Mouse (Mus musculus) kidney, postnatal 0 days (tissue): Measurements from ENCODE around the gene Hdgfl2. TPM values are rescaled to one million over a fixed set of nuclear protein-coding genes. Genes with fewer than 3 reads are reported as not detected.

Experiments
- ATAC-seq: fragments of 200-750 bp; cut with Nextera tagmentation; replicated peaks from 2 replicates; pipeline ENCODE4 v1.8.0; 2017; ENCODE audit warnings: low read depth, moderate number of reproducible peaks, moderate TSS enrichment, moderate library complexity; ENCODE audit not compliant: low FRiP score
- DNase-seq: peaks from one replicate; pipeline ENCODE4 v3.0.0-alpha.2; 2016; ENCODE audit warnings: low spot score
- H3K27ac ChIP-seq: fragments of 300-500 bp; sonication (generic); 2 replicates; pipeline ENCODE4 v1.5.1; 2014; ENCODE audit warnings: mild to moderate bottlenecking
- H3K27me3 ChIP-seq: fragments of 300-500 bp; sonication (generic); 2 replicates; pipeline ENCODE4 v1.6.1; 2014; ENCODE audit warnings: low read length, mixed read lengths; ENCODE audit not compliant: insufficient read depth
- H3K36me3 ChIP-seq: fragments of 300-500 bp; sonication (generic); 2 replicates; pipeline ENCODE4 v1.6.1; 2014; ENCODE audit warnings: low read length, mixed read lengths; ENCODE audit not compliant: insufficient read depth
- H3K4me1 ChIP-seq: fragments of 300-500 bp; sonication (generic); replicated peaks from 2 replicates; pipeline ENCODE4 v1.6.1; 2014; ENCODE audit warnings: antibody characterized with exemption, low read length, mixed read lengths; ENCODE audit not compliant: insufficient read depth
- H3K4me2 ChIP-seq: fragments of 300-500 bp; sonication (generic); 2 replicates; pipeline ENCODE4 v1.6.1; 2014; ENCODE audit warnings: mild to moderate bottlenecking, low read length, moderate library complexity, mixed read lengths
- H3K4me3 ChIP-seq: fragments of 300-500 bp; sonication (generic); replicated peaks from 2 replicates; pipeline ENCODE4 v1.5.1; 2014; ENCODE audit warnings: low read depth, low read length
- H3K9ac ChIP-seq: fragments of 300-500 bp; sonication (generic); 2 replicates; pipeline ENCODE4 v1.6.1; 2014; ENCODE audit warnings: low read depth, low read length
- H3K9me3 ChIP-seq: fragments of 300-500 bp; sonication (generic); replicated peaks from 2 replicates; pipeline ENCODE4 v1.6.1; 2016; ENCODE audit warnings: low read length, inconsistent platforms, mixed read lengths
- CTCF ChIP-seq: IDR thresholded peaks from 2 replicates; pipeline ENCODE4 v1.5.1; 2016; ENCODE audit warnings: antibody characterized with exemption, low read depth, mild to moderate bottlenecking, moderate library complexity
- WGBS: fragments of 180-500 bp; shearing (Covaris S2); extraction: QIAGEN DNeasy Blood & Tissue Kit; methylation state at CpG from one replicate; pipeline ENCODE4 v1.1.7; 2014; 5-methylcytosine and 5-hydroxymethylcytosine counted together
- polyA plus RNA-seq: library from polyadenylated mRNA; unstranded; fragments of >200 nt; fragmentation: Nextera tagmentation; extraction: Ambion mirVana; gene quantifications from 2 replicates; pipeline ENCODE4 v1.2.1, GENCODE M21; 2015

The Hdgfl2 gene
- polyA plus RNA-seq, 1 experiment from 2014 or later, result 77.5 TPM

- H3K4me3 ChIP-seq, result no peak overlapping the region
- no peak overlapping the region for H3K27ac ChIP-seq
- ATAC-seq, result no peak
- 69% methylated on average over 15 of the region's 15 CpGs for WGBS
- TF ChIP-seq CTCF, result no peak
- H3K4me2 ChIP-seq, result no peak overlapping the region
- no peak for DNase-seq
- H3K9me3 ChIP-seq, result no peaks in the 10 kb centered on the region
- H3K4me1 ChIP-seq, result 0 out of 2 replicates have a peak, but pooled peaks cover 5% of the 10 kb centered on the region
- H3K36me3 ChIP-seq, result no peaks in the 10 kb centered on the region
- no peak overlapping the region for H3K9ac ChIP-seq
- H3K27me3 ChIP-seq, result peaks cover 9% of the 10 kb centered on the region; the same call in 1 of the 2 replicates
These were observed 48.8 kb downstream of the Hdgfl2 start for GRCm38 (mm10) chr17:56128246-56128645.

- no peak overlapping the region for H3K4me3 ChIP-seq
- H3K9ac ChIP-seq, result no peak overlapping the region
- no peak overlapping the region for H3K4me2 ChIP-seq
- no peaks in the 10 kb centered on the region for H3K9me3 ChIP-seq
- WGBS, result 90% methylated on average over 10 of the region's 10 CpGs
- H3K27ac ChIP-seq, result no peak overlapping the region
- peaks cover 9% of the 10 kb centered on the region; the same call in 1 of the 2 replicates for H3K4me1 ChIP-seq
- H3K27me3 ChIP-seq, result no peaks in the 10 kb centered on the region
- H3K36me3 ChIP-seq, result no peaks in the 10 kb centered on the region
- TF ChIP-seq CTCF, result no peak
- no peak for ATAC-seq
- DNase-seq, result no peak
These were observed 51.7 kb downstream of the Hdgfl2 start for GRCm38 (mm10) chr17:56131136-56131535.

DNA sequence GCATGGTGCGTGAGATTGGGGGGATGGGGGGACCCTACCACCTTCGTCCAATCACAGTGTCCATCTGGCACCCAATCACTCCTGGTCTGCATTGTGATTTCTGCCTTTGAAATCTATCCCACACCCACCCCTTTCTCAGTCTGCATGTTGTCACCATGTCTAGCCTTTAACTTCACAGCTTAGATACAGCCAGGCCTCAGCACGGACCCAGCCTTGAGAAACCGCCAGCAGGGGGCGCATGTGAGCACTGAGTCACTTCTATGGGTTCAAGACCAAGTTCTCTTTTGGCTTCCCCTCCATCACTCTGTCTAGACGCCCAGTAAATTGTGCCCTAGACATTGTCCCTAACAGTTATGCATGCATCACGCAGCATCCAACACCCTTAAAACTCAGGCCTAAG, 52.4 kb downstream of the Hdgfl2 start:
- Histone ChIP-seq H3K4me1 (peaks cover 9% of the 10 kb centered on the region; the same call in 1 of the 2 replicates), H3K4me2 (no peak overlapping the region), H3K36me3 (no peaks in the 10 kb centered on the region), H3K27ac (no peak overlapping the region), H3K9ac (no peak overlapping the region), H3K9me3 (no peaks in the 10 kb centered on the region), H3K4me3 (no peak overlapping the region), H3K27me3 (no peaks in the 10 kb centered on the region)
- WGBS, result 43% methylated on average over 7 of the region's 7 CpGs
- TF ChIP-seq CTCF, result peak; percentile 77
- ATAC-seq, result no peak; the same call in 1 of the 2 replicates
- DNase-seq, result peak; percentile 50

DNA sequence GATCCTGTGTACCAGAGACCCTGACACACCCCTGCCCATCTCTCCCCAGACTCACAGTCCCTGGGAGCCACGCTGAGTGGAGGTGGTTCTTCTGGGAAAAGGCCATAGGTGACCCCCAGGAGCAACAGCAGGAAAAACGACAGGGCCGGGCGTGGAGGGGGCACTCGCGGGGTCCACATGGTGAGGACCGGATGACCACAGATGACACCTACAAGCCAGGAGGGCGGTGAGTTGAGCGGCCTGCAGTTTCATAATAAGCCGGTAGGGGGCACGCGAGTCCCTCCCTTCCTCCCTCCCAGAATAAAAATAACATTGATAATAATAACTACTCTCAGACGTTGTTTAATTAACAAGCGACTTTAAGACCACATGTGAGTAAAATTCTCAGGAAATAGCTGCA, 53.2 kb downstream of the Hdgfl2 start:
- Histone ChIP-seq H3K27me3 (no peaks in the 10 kb centered on the region), H3K36me3 (no peaks in the 10 kb centered on the region)

DNA sequence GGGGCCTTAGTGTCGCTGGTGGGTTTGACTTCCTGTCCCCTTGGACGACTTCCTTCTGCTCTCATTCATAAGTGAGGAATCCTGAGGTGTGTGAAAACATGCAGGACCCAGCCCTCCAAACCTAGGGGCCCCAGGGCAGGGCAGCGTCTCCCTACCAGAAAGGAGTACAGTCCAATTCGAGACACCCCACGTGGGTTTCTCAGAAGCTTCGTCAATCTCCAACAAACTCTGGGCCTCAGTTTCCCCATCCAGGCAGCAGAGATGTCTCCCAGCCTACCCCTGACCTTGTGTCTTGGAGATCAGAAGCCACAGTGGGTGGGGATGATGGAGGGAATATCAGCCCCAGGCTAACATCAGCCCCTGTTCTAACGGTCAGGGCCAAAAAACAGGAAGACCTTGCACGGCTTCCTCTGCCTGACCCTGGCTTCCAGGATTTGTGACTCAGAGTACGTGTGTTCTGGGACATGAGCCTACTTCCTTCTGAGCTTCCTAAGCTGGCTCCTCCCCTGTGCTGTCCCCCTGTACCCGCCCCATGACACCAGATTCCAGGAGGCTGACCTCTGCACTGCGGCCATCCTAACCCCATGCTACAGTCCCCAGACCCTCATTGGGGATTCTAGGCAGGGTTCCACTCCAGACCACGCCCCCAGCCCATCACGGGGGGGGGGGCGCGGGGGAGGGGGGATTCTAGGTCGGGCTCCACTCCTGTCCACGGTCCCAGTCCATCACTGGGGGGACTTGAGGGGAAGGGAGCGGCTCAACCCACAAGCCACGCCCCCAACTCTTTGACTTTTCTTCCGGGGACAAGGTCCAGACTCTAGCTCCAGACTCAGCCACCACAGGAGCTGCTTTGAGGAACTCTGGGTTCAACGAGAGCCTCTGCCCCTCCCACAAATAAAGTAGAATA, 54.3 kb downstream of the Hdgfl2 start:
- Histone ChIP-seq H3K4me2 (peak overlapping the region; percentile 72), H3K36me3 (no peaks in the 10 kb centered on the region), H3K4me3 (peak overlapping the region; percentile 28; the same call in 1 of the 2 replicates), H3K27ac (peak overlapping the region; percentile 78), H3K9me3 (no peaks in the 10 kb centered on the region), H3K27me3 (no peaks in the 10 kb centered on the region), H3K9ac (peak overlapping the region; percentile 47), H3K4me1 (peaks cover 17% of the 10 kb centered on the region)
- ATAC-seq, result peak; percentile 78
- peak; percentile 80 for DNase-seq
- no peak for TF ChIP-seq CTCF
- WGBS, result 17% methylated on average over 18 of the region's 21 CpGs

More for the DNA sequence above, 53.2 kb downstream of the Hdgfl2 start:
- peaks cover 9% of the 10 kb centered on the region; the same call in 1 of the 2 replicates for H3K4me1 ChIP-seq
- TF ChIP-seq CTCF, result peak; percentile 86
- peak; percentile 81 for DNase-seq
- no peaks in the 10 kb centered on the region for H3K9me3 ChIP-seq
- no peak overlapping the region for H3K27ac ChIP-seq
- H3K9ac ChIP-seq, result no peak overlapping the region
- peak overlapping the region; percentile 30; the same call in 1 of the 2 replicates for H3K4me2 ChIP-seq
- no peak overlapping the region for H3K4me3 ChIP-seq
- no peak for ATAC-seq
- WGBS, result 4% methylated on average over 14 of the region's 14 CpGs

GRCm38 (mm10) chr17:56134463-56134971, 55.1 kb downstream of the Hdgfl2 start:
- peak overlapping the region; percentile 47 for H3K9ac ChIP-seq
- H3K4me2 ChIP-seq, result peak overlapping the region; percentile 72
- DNase-seq (peak; percentile 51), ATAC-seq (peak; percentile 9; the same call in 1 of the 2 replicates)
- peak overlapping the region; percentile 28; the same call in 1 of the 2 replicates for H3K4me3 ChIP-seq
- 0 out of 2 replicates have a peak, but pooled peaks cover 4% of the 10 kb centered on the region for H3K27me3 ChIP-seq
- no peaks in the 10 kb centered on the region for H3K36me3 ChIP-seq
- peak overlapping the region; percentile 78; the same call in 1 of the 2 replicates for H3K27ac ChIP-seq
- no peaks in the 10 kb centered on the region for H3K9me3 ChIP-seq
- TF ChIP-seq CTCF, result peak; percentile 80
- H3K4me1 ChIP-seq, result peaks cover 18% of the 10 kb centered on the region
- WGBS, result 3% methylated on average over 27 of the region's 27 CpGs
